Mouse (Mus musculus) cerebellum, adult 18-20 months (tissue): ENCODE measurements around the gene Apoc1.
A peak's percentile ranks its signal among the peaks of the same experiment; 100 is the strongest.

Experiments used
- DNase-seq, 2 experiments: peaks; one replicate each; pipeline ENCODE4 v3.0.0; 2021

Gene Apoc1

GRCm38 (mm10) chr7:19691873-19692865, at the start of gene Apoc1:
Gene Apoc1 (minus strand): TSS chr7:19692660.
- DNase-seq: no peak

- DNase-seq: no peak
These were observed 49.0 kb upstream of the Apoc1 start for GRCm38 (mm10) chr7:19741329-19742031.

GRCm38 (mm10) chr7:19740269-19740668, 47.8 kb upstream of the Apoc1 start:
- DNase-seq: no peak

- no peak for DNase-seq
These were observed 46.3 kb upstream of the Apoc1 start for GRCm38 (mm10) chr7:19738771-19739170.

- DNase-seq: no peak
These were observed 44.1 kb upstream of the Apoc1 start for GRCm38 (mm10) chr7:19736389-19737057.

- DNase-seq: no peak
These were observed 41.8 kb upstream of the Apoc1 start for GRCm38 (mm10) chr7:19734178-19734666.

- no peak for DNase-seq
These were observed 34.1 kb upstream of the Apoc1 start for GRCm38 (mm10) chr7:19726541-19726940.

GRCm38 (mm10) chr7:19724167-19724566, 31.7 kb upstream of the Apoc1 start:
- no peak for DNase-seq

GRCm38 (mm10) chr7:19722754-19723195, 30.3 kb upstream of the Apoc1 start:
- no peak for DNase-seq

- DNase-seq: no peak
These were observed 26.7 kb upstream of the Apoc1 start for GRCm38 (mm10) chr7:19719200-19719599.

GRCm38 (mm10) chr7:19718297-19718952, 26.0 kb upstream of the Apoc1 start:
- DNase-seq: no peak

- no peak for DNase-seq
These were observed 24.9 kb upstream of the Apoc1 start for GRCm38 (mm10) chr7:19717346-19717745.

GRCm38 (mm10) chr7:19716822-19717221, 24.4 kb upstream of the Apoc1 start:
- DNase-seq: no peak

- DNase-seq: no peak
These were observed 23.7 kb upstream of the Apoc1 start for GRCm38 (mm10) chr7:19716055-19716682.

GRCm38 (mm10) chr7:19715239-19716054, 23.0 kb upstream of the Apoc1 start, which contains the start of gene Tomm40:
Gene Tomm40 (minus strand): TSS chr7:19715438.
- DNase-seq: peak; percentile 97 to 100

- peak in 1 of 2 experiments; percentile 51 for DNase-seq
These were observed 22.4 kb upstream of the Apoc1 start for GRCm38 (mm10) chr7:19714836-19715235.

- DNase-seq: no peak
These were observed 21.1 kb upstream of the Apoc1 start for GRCm38 (mm10) chr7:19713598-19713997.

GRCm38 (mm10) chr7:19713196-19713595, 20.7 kb upstream of the Apoc1 start:
- peak; percentile 41 to 46 for DNase-seq

GRCm38 (mm10) chr7:19712414-19712813, 20.0 kb upstream of the Apoc1 start:
- DNase-seq: no peak

GRCm38 (mm10) chr7:19710650-19711049, 18.2 kb upstream of the Apoc1 start:
- no peak for DNase-seq

GRCm38 (mm10) chr7:19705271-19705670, 12.8 kb upstream of the Apoc1 start:
- no peak for DNase-seq
